Mouse (Mus musculus): ENCODE measurements around the gene Jag2.

DNA sequence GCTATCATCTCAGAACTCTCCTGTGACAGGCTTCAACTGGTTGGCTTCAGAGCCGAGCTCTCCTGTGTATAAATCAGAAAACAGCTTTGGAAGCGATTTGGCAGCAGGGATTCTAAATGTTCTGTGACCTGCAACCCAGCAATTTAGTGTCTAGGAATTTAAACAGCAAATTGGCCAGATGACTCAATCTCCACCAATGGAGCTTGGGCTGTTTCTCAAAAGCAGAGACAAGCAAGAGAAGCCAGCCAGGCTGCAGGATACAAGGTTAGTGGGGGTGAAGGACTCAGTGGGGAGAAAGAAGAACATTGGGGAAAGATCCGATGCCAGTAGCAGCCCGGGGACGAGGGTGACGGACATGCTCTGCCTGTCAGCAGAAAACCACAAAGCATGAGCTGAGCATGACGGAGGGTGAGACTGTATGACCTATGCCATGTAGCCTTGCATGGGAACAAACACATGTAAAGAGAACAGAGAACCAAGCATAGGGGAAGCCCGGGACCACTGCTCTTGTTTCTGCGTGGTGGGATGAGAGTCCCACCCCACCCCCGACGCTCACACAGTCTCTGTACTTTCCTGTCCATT, 35.2 kb downstream of the Jag2 start:
- no peak for TF ChIP-seq CHD2 (IDR thresholded peaks at IDR 0.05; ENCODE audit: low read depth, low read length)
- TF ChIP-seq HCFC1 (IDR thresholded peaks at IDR 0.05; ENCODE audit: borderline replicate concordance, insufficient read depth, low read length) = no peak
- TF ChIP-seq MAFK (IDR thresholded peaks at IDR 0.05; ENCODE audit: insufficient read depth, low read depth, low read length) = no peak
- TF ChIP-seq ZNF384 (IDR thresholded peaks at IDR 0.05; ENCODE audit: low read depth, low read length) = no peak
- TF ChIP-seq ZC3H11A (IDR thresholded peaks at IDR 0.05; ENCODE audit: borderline replicate concordance, low read depth, low read length) = no peak

Data from ES-E14 (cell line).